Mouse (Mus musculus) C2C12 (cell line): Measurements from ENCODE around the gene Zfp697. TPM values are rescaled to one million over a fixed set of nuclear protein-coding genes. Genes with fewer than 3 reads are reported as not detected.
"Not testable (repeated sequence)": the region's sequence is repeated elsewhere in the genome, so short reads cannot be mapped to it uniquely, and the experiment has no call there.

Experiments
- H3K27me3 ChIP-seq: one replicate; pipeline ENCODE4 v1.6.1; 2011; ENCODE audit not compliant: control insufficient read depth, insufficient read depth, insufficient read length
- H3K36me3 ChIP-seq: one replicate; pipeline ENCODE4 v1.6.1; 2011; ENCODE audit not compliant: control insufficient read depth, insufficient read depth
- H3K4me3 ChIP-seq: one replicate; pipeline ENCODE4 v1.5.1; 2011; ENCODE audit warnings: mild to moderate bottlenecking, control low read depth; ENCODE audit not compliant: poor library complexity, insufficient read depth, severe bottlenecking
- H3K79me2 ChIP-seq: one replicate; pipeline ENCODE4 v1.6.1; 2011; ENCODE audit not compliant: control insufficient read depth, insufficient read depth
- H3K79me3 ChIP-seq: one replicate; pipeline ENCODE4 v1.6.1; 2011; ENCODE audit warnings: low read depth, control low read depth
- H3ac ChIP-seq: one replicate; pipeline ENCODE3; 2011; ENCODE audit warnings: low read depth; ENCODE audit not compliant: control insufficient read depth, insufficient read length
- CEBPB ChIP-seq: IDR thresholded peaks from one replicate; pipeline ENCODE4 v1.6.1; 2011; ENCODE audit warnings: low read depth, mild to moderate bottlenecking, control low read depth, moderate library complexity
- CTCF ChIP-seq: IDR thresholded peaks from one replicate; pipeline ENCODE4 v1.5.1; 2011; ENCODE audit not compliant: control insufficient read depth, insufficient read depth, insufficient read length
- FOSL1 ChIP-seq: IDR thresholded peaks from one replicate; pipeline ENCODE4 v1.8.0; 2011; ENCODE audit warnings: mild to moderate bottlenecking, low read length; ENCODE audit not compliant: poor library complexity, insufficient read depth, severe bottlenecking
- MAX ChIP-seq: IDR thresholded peaks from one replicate; pipeline ENCODE4 v1.6.1; 2011; ENCODE audit warnings: mild to moderate bottlenecking, control low read depth
- MYOD1 ChIP-seq: IDR thresholded peaks from one replicate; pipeline ENCODE4 v1.6.1; 2011; ENCODE audit warnings: low read depth; ENCODE audit not compliant: control insufficient read depth, insufficient read length
- MYOG ChIP-seq: IDR thresholded peaks from one replicate; pipeline ENCODE4 v1.6.1; 2011; ENCODE audit not compliant: control insufficient read depth, insufficient read length; ENCODE audit errors: extremely low read depth
- USF1 ChIP-seq: IDR thresholded peaks from one replicate; pipeline ENCODE4 v1.6.1; 2011; ENCODE audit warnings: low read depth, mild to moderate bottlenecking, control low read depth, moderate library complexity
- polyA plus RNA-seq: library from polyadenylated mRNA; unstranded; fragments of >200 nt; fragmentation: generic; extraction: Trizol; gene quantifications from one replicate; pipeline ENCODE4 v1.2.1, GENCODE M21; 2012; ENCODE audit warnings: missing spikeins

Zfp697 gene
- polyA plus RNA-seq, 1 experiment = 7.5 TPM

DNA sequence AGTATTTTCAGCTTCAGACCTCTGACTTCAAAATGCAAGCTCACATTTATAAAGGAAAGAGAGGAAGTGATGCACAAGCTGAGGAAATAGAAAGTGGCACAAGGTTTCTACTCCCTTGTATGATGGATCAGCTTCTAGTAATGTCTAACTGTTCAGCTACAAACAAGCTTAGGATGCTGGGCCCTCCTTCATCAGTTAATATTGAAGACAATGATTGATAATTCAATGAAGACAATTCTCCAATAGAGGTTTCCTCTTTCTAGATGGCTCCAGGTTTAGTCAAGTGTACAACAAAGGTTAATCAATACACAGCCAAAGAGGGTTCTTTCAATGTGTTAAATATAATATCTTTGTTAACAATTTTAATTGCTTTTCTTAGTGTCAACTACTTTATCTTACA lies 206.4 kb downstream of the Zfp697 start, which contains the start of gene Gm10681:
TSS of gene Gm10681 (minus strand) at position 101 of the 400 bp plus-strand sequence.
- no peaks in the 10 kb centered on the region for H3K36me3 ChIP-seq
- no peaks in the 10 kb centered on the region for H3K79me3 ChIP-seq
- no peak within 1 kb of the TSS for H3K4me3 ChIP-seq
- H3K79me2 ChIP-seq = no peaks in the 10 kb centered on the region
- no peak within 1 kb of the TSS for H3ac ChIP-seq
- H3K27me3 ChIP-seq = no peaks in the 10 kb centered on the region
- TF ChIP-seq CTCF = no peak

- not testable (repeated sequence) for H3ac ChIP-seq, H3K79me2 ChIP-seq, H3K36me3 ChIP-seq, H3K4me3 ChIP-seq, H3K79me3 ChIP-seq, H3K27me3 ChIP-seq
Observed at GRCm38 (mm10) chr3:98613540-98613939, 231.3 kb downstream of the Zfp697 start.

DNA sequence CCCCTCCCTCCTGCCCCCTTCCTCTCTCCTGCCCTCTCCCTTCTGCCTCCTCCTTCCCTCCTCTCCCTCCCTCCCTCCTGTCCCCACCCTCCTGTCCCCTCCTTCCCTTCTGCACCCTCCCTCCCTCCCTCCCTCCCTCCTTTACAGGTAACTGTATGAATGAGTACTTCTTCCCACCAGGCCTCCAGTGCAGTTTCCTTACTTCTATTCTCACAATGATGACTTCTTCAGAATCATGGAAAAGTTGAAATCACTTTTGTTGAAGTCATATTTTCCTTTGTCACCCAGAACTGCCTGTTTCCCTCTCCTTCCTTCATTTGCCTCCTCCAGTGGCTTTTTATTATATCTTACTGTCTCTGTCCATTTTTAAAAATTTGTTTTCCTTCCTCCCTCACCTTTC lies 231.7 kb downstream of the Zfp697 start:
- TF ChIP-seq USF1 = no peak
- no peak for TF ChIP-seq FOSL1
- no peak for TF ChIP-seq CTCF
- Histone ChIP-seq H3ac (no peak overlapping the region), H3K79me2 (no peaks in the 10 kb centered on the region), H3K27me3 (no peaks in the 10 kb centered on the region), H3K4me3 (no peak overlapping the region), H3K79me3 (no peaks in the 10 kb centered on the region), H3K36me3 (no peaks in the 10 kb centered on the region)

- not testable (repeated sequence) for H3K27me3 ChIP-seq, H3K79me3 ChIP-seq, H3ac ChIP-seq
Observed at GRCm38 (mm10) chr3:98614406-98614927, 232.2 kb downstream of the Zfp697 start.

GRCm38 (mm10) chr3:98616244-98616643 lies 234.0 kb downstream of the Zfp697 start:
- not testable (repeated sequence) for H3ac ChIP-seq, H3K4me3 ChIP-seq, H3K79me3 ChIP-seq, H3K27me3 ChIP-seq, H3K36me3 ChIP-seq, H3K79me2 ChIP-seq

More at GRCm38 (mm10) chr3:98614406-98614927, 232.2 kb downstream of the Zfp697 start:
- not testable (repeated sequence) for H3K4me3 ChIP-seq, H3K79me2 ChIP-seq, H3K36me3 ChIP-seq

- H3ac ChIP-seq, H3K4me3 ChIP-seq, H3K27me3 ChIP-seq, H3K36me3 ChIP-seq, H3K79me2 ChIP-seq, H3K79me3 ChIP-seq: not testable (repeated sequence)
Observed at GRCm38 (mm10) chr3:98616786-98617185, 234.5 kb downstream of the Zfp697 start.

GRCm38 (mm10) chr3:98629633-98630032 lies 247.4 kb downstream of the Zfp697 start:
- TF ChIP-seq FOSL1 = no peak
- no peak for TF ChIP-seq CEBPB
- no peaks in the 10 kb centered on the region for H3K36me3 ChIP-seq
- H3K27me3 ChIP-seq = no peaks in the 10 kb centered on the region
- no peak overlapping the region for H3K4me3 ChIP-seq
- no peak overlapping the region for H3ac ChIP-seq
- no peaks in the 10 kb centered on the region for H3K79me3 ChIP-seq
- no peaks in the 10 kb centered on the region for H3K79me2 ChIP-seq

DNA sequence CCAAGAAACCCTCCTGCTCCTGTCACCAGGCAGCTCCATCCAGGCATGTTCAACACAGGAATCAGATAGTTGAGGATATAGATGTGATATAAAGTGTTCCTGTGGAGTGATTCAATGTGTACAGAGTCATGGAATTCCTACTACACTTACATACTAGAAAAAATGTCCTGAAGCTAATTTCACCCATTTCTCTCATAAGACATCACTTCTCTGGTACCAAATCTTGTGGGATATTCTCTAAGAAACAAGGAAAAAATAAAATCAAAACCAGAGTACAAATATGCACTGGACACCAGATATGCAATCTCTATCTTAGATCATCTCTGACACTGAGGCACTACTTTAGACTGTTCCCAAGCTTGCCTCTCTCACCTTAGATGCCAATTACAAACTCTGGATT lies 247.9 kb downstream of the Zfp697 start, which contains the start of gene Hsd3b5:
TSS of gene Hsd3b5 (minus strand) at position 101 of the 400 bp plus-strand sequence.
- H3K36me3 ChIP-seq = no peaks in the 10 kb centered on the region
- H3ac ChIP-seq = no peak within 1 kb of the TSS
- H3K27me3 ChIP-seq = no peaks in the 10 kb centered on the region
- TF ChIP-seq USF1 = no peak
- TF ChIP-seq MYOD1 = no peak
- TF ChIP-seq MAX = no peak
- no peak for TF ChIP-seq FOSL1
- TF ChIP-seq MYOG = no peak
- TF ChIP-seq CTCF = no peak
- TF ChIP-seq CEBPB = no peak
- H3K4me3 ChIP-seq = no peak within 1 kb of the TSS
- H3K79me3 ChIP-seq = no peaks in the 10 kb centered on the region
- H3K79me2 ChIP-seq = no peaks in the 10 kb centered on the region
